Mouse (Mus musculus): ENCODE results near the gene Nup50.

DNA sequence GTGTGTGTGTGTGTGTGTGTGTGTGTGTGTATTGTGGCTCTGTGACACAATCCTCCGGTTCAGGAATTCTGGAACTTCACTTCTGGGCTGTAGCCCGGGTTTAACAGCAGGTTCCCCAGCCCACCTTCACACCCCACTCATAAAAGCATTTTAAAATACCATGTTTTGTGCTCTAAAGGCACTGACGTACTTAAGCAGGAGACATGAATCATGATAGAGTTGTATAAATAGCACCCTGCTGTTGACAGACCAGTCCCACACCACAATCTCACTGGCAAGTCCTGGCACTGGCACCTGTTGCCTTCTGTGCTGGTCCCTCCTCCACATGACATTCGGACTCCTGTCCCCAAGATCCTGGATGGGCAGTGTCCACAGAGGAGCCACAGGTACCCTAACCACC lies 49.3 kb upstream of the Nup50 start:
- TF ChIP-seq GATA1 (IDR thresholded peaks at IDR 0.05; ENCODE audit: borderline replicate concordance, low read length) (no peak), POLR2AphosphoS5 (IDR thresholded peaks at IDR 0.05; ENCODE audit: insufficient replicate concordance, low read depth, low read length) (no peak), CTCF (IDR thresholded peaks at IDR 0.05; ENCODE audit: low read depth, low read length) (no peak), TAL1 (conservative IDR thresholded peaks at IDR 0.05; ENCODE audit: low read depth, low read length) (no peak), GATA2 (IDR thresholded peaks at IDR 0.05; ENCODE audit: borderline replicate concordance, low read depth, low read length) (no peak)

All from G1E (cell line).